Mouse (Mus musculus) bone marrow macrophage, adult 2 months (primary cell): ENCODE measurements around the gene Prkd2.

Experiments used
- CTCF ChIP-seq: IDR thresholded peaks from 2 replicates; pipeline ENCODE4 v1.5.1; 2012; ENCODE audit warnings: low read depth, mild to moderate bottlenecking, low read length, moderate library complexity
- POLR2A ChIP-seq: IDR thresholded peaks from 2 replicates; pipeline ENCODE4 v1.6.1; 2012; ENCODE audit warnings: mild to moderate bottlenecking, low read depth, low read length, borderline replicate concordance

GRCm38 (mm10) chr7:16892352-16892730 lies 49.6 kb downstream of the Prkd2 start:
- TF ChIP-seq CTCF, result no peak
- no peak for TF ChIP-seq POLR2A
